Mouse (Mus musculus): ENCODE results near the gene Kbtbd12. TPM values are rescaled to one million over a fixed set of nuclear protein-coding genes. Genes with fewer than 3 reads are reported as not detected.

Kbtbd12 gene
- polyA plus RNA-seq, 1 experiment from 2014 or later: 39.1 TPM

DNA sequence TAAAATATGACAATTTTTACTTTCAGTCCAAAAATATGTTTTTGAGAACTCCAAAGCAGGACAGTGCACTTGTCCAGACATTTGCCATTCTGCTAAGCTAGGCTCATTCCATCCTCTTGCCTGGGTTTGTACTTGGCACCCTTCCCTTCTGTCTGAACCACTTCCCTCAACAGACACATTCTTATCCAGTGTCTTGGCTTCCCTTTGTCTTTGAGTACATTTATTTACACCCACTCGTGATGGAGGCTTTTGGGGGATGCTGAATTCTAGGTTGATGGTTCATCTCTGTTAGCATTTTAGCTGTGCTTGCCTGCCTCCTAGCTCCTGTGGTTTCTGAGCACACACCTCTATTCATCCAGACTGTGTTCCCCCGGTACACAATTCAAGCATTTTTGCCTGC lies 31.3 kb downstream of the Kbtbd12 start:
- H3K36me3 ChIP-seq (ENCODE audit: control insufficient read depth, insufficient read depth): no peaks in the 10 kb centered on the region
- no peak overlapping the region for H3K4me3 ChIP-seq (ENCODE audit: low read length)
- H3K4me1 ChIP-seq (ENCODE audit: control insufficient read depth, insufficient read depth, low read length): peaks cover 4% of the 10 kb centered on the region; the same call in 1 of the 2 replicates
- H3K9ac ChIP-seq (ENCODE audit: low read length): no peak overlapping the region
- no peak overlapping the region for H3K27ac ChIP-seq (ENCODE audit: low read length)
- H3K27me3 ChIP-seq (ENCODE audit: control insufficient read depth, insufficient read depth, low read length): no peaks in the 10 kb centered on the region
- H3K9me3 ChIP-seq (replicated peaks; ENCODE audit: control insufficient read depth, low read length): no peaks in the 10 kb centered on the region
- H3K4me2 ChIP-seq (ENCODE audit: low read depth, low read length): no peak overlapping the region
- no peak for ATAC-seq (replicated peaks; ENCODE audit: extremely low read depth, insufficient read depth, low FRiP score)
- 58% methylated on average over 2 of the region's 2 CpGs for WGBS

DNA sequence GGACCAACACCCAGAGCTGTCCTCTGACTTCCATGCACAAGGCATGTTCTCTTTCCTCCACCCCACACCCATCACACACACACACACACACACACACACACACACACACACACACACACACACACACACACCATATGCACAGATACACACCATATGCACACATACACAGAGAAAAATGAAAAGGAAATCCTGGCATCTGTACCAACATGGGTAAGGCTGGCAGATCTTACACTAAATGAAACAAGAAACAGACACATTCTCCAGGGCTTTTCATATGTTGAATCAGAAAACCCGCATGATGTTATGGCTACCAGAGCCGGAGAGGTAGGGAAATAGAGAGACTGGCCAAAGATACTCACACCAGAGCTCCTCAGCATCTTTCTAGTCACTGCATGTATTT lies 32.0 kb downstream of the Kbtbd12 start:
- Histone ChIP-seq H3K36me3 (ENCODE audit: control insufficient read depth, insufficient read depth) (no peaks in the 10 kb centered on the region), H3K9me3 (replicated peaks; ENCODE audit: control insufficient read depth, low read length) (no peaks in the 10 kb centered on the region)

DNA sequence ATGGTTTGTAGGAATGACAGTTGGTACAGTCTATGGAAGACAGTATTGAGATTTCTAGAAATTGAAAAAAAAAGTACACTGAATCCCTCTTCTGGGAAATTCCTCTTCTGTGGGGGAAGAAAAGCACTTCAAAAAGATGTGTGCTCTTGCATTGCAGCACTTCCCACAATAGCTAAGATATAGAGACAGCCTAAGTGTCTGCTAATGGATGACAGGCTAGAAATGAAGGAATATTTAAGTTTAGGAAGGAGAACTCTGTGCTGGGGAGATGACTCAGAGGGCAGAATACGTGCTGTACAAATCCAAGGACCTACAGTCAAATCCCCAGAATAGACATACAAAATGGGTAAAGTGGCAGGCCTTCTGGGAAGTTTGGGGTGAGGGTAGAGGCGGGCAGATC lies 32.5 kb downstream of the Kbtbd12 start:
- Histone ChIP-seq H3K9ac (ENCODE audit: low read length) (no peak overlapping the region), H3K4me1 (ENCODE audit: control insufficient read depth, insufficient read depth, low read length) (no peaks in the 10 kb centered on the region), H3K4me2 (ENCODE audit: low read depth, low read length) (no peak overlapping the region), H3K36me3 (ENCODE audit: control insufficient read depth, insufficient read depth) (no peaks in the 10 kb centered on the region), H3K9me3 (replicated peaks; ENCODE audit: control insufficient read depth, low read length) (no peaks in the 10 kb centered on the region), H3K4me3 (ENCODE audit: low read length) (no peak overlapping the region), H3K27ac (ENCODE audit: low read length) (no peak overlapping the region), H3K27me3 (ENCODE audit: control insufficient read depth, insufficient read depth, low read length) (no peaks in the 10 kb centered on the region)
- WGBS: 72% methylated on average over 2 of the region's 2 CpGs
- ATAC-seq (replicated peaks; ENCODE audit: extremely low read depth, insufficient read depth, low FRiP score): no peak

More for the DNA sequence above, 32.0 kb downstream of the Kbtbd12 start:
- Histone ChIP-seq H3K4me1 (ENCODE audit: control insufficient read depth, insufficient read depth, low read length) (peaks cover 4% of the 10 kb centered on the region; the same call in 1 of the 2 replicates), H3K27me3 (ENCODE audit: control insufficient read depth, insufficient read depth, low read length) (no peaks in the 10 kb centered on the region), H3K27ac (ENCODE audit: low read length) (no peak overlapping the region), H3K4me2 (ENCODE audit: low read depth, low read length) (no peak overlapping the region), H3K4me3 (ENCODE audit: low read length) (no peak overlapping the region), H3K9ac (ENCODE audit: low read length) (no peak overlapping the region)
- WGBS: 84% methylated on average over 2 of the region's 2 CpGs
- ATAC-seq (replicated peaks; ENCODE audit: extremely low read depth, insufficient read depth, low FRiP score): no peak

DNA sequence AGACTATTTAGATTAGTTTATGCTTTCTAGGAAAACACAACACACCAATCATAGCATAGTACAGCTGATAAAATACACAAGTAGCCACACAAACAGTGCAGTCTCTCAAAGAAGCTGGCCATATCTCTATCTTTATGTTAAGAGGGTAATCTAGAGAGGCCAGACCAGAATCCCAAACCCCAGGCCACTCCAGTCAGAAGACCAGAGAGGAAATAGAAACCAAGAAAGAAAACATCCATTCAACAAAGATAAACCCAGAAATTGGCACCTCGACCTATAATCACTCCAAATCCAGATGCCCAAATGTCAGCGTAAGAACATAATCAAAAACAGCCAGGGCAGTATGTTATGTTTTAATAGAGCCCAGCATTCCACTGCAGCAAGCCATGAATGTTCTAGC lies 41.6 kb downstream of the Kbtbd12 start:
- no peak for ATAC-seq (replicated peaks; ENCODE audit: extremely low read depth, insufficient read depth, low FRiP score)
- Histone ChIP-seq H3K27me3 (ENCODE audit: control insufficient read depth, insufficient read depth, low read length) (no peaks in the 10 kb centered on the region), H3K36me3 (ENCODE audit: control insufficient read depth, insufficient read depth) (0 out of 2 replicates have a peak, but pooled peaks cover 3% of the 10 kb centered on the region), H3K4me2 (ENCODE audit: low read depth, low read length) (no peak overlapping the region), H3K4me1 (ENCODE audit: control insufficient read depth, insufficient read depth, low read length) (no peaks in the 10 kb centered on the region), H3K9ac (ENCODE audit: low read length) (no peak overlapping the region), H3K27ac (ENCODE audit: low read length) (no peak overlapping the region), H3K4me3 (ENCODE audit: low read length) (no peak overlapping the region), H3K9me3 (replicated peaks; ENCODE audit: control insufficient read depth, low read length) (peaks cover 3% of the 10 kb centered on the region; the same call in 1 of the 2 replicates)
- WGBS: 53% methylated on average over 2 of the region's 2 CpGs

DNA sequence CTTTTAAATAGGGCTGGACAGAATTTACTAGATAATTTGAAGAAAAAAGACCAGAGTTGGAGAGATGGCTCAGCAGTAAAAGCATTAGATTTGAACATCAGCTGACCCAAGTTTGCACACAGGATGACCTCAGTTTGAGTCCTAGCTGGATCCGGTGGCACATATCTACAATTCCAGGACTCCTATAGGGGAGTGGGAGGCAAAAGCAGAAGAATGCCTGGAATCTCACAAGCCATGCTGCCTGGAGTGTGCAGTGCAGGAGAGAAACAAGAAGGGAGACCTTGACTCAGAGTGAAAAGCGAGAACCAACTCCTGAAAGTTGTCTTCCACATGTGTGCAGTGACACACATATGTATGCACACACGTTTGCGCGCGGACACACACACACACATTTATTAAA lies 45.4 kb downstream of the Kbtbd12 start:
- 70% methylated on average over 6 of the region's 6 CpGs for WGBS
- Histone ChIP-seq H3K9me3 (replicated peaks; ENCODE audit: control insufficient read depth, low read length) (no peaks in the 10 kb centered on the region), H3K4me3 (ENCODE audit: low read length) (no peak overlapping the region), H3K4me1 (ENCODE audit: control insufficient read depth, insufficient read depth, low read length) (peaks cover 5% of the 10 kb centered on the region), H3K27ac (ENCODE audit: low read length) (no peak overlapping the region), H3K27me3 (ENCODE audit: control insufficient read depth, insufficient read depth, low read length) (no peaks in the 10 kb centered on the region), H3K4me2 (ENCODE audit: low read depth, low read length) (no peak overlapping the region), H3K9ac (ENCODE audit: low read length) (no peak overlapping the region), H3K36me3 (ENCODE audit: control insufficient read depth, insufficient read depth) (no peaks in the 10 kb centered on the region)
- ATAC-seq (replicated peaks; ENCODE audit: extremely low read depth, insufficient read depth, low FRiP score): no peak

DNA sequence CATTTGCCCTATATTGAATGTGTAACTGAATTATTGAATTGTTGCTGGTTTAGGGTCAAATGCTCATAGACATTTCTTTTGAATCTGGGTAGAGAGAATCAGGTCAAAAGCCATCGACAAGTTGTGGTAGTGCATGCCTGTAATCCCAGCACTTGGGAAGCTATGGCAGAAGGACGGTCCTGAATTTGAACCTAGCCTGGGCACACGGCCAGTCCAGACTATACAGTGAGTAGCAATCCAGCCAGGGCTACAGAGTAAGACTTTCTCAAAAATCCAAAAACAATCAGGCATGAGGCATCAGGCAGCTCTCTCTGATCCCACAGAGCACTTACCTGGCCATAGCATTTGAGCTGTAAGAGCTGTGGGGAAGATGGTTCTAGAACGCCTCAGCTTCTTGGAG lies 47.5 kb downstream of the Kbtbd12 start:
- Histone ChIP-seq H3K4me1 (ENCODE audit: control insufficient read depth, insufficient read depth, low read length) (peaks cover 5% of the 10 kb centered on the region), H3K9ac (ENCODE audit: low read length) (no peak overlapping the region), H3K27me3 (ENCODE audit: control insufficient read depth, insufficient read depth, low read length) (no peaks in the 10 kb centered on the region), H3K27ac (ENCODE audit: low read length) (no peak overlapping the region), H3K4me3 (ENCODE audit: low read length) (no peak overlapping the region), H3K9me3 (replicated peaks; ENCODE audit: control insufficient read depth, low read length) (no peaks in the 10 kb centered on the region), H3K36me3 (ENCODE audit: control insufficient read depth, insufficient read depth) (no peaks in the 10 kb centered on the region), H3K4me2 (ENCODE audit: low read depth, low read length) (no peak overlapping the region)
- 77% methylated on average over 4 of the region's 4 CpGs for WGBS
- ATAC-seq (replicated peaks; ENCODE audit: extremely low read depth, insufficient read depth, low FRiP score): no peak

DNA sequence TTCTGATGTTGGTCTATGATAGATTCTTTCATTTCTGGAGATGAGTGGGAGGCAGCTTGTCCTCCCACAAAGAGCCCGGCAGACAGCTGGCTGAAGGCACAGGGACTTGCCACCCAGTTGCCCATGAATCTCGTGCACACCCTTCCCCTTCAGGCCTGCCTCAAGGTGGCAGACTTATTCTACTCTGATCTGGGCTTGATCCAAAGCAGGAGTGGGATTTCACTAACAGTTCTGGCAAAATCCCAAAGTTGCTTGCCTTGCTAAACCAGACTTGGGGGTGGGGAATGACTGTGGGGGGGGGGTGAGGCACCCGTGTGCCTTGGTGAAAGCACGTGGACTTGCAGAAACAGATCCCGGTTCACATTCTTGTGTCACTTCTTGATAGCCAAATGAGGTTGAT lies 48.2 kb downstream of the Kbtbd12 start:
- H3K4me1 ChIP-seq (ENCODE audit: control insufficient read depth, insufficient read depth, low read length): peaks cover 5% of the 10 kb centered on the region
- no peak overlapping the region for H3K4me2 ChIP-seq (ENCODE audit: low read depth, low read length)
- H3K27me3 ChIP-seq (ENCODE audit: control insufficient read depth, insufficient read depth, low read length): no peaks in the 10 kb centered on the region
- no peak for ATAC-seq (replicated peaks; ENCODE audit: extremely low read depth, insufficient read depth, low FRiP score)
- no peak overlapping the region for H3K27ac ChIP-seq (ENCODE audit: low read length)
- H3K36me3 ChIP-seq (ENCODE audit: control insufficient read depth, insufficient read depth): no peaks in the 10 kb centered on the region
- WGBS: 12% methylated on average over 5 of the region's 5 CpGs
- H3K4me3 ChIP-seq (ENCODE audit: low read length): no peak overlapping the region
- H3K9me3 ChIP-seq (replicated peaks; ENCODE audit: control insufficient read depth, low read length): no peaks in the 10 kb centered on the region
- no peak overlapping the region for H3K9ac ChIP-seq (ENCODE audit: low read length)

DNA sequence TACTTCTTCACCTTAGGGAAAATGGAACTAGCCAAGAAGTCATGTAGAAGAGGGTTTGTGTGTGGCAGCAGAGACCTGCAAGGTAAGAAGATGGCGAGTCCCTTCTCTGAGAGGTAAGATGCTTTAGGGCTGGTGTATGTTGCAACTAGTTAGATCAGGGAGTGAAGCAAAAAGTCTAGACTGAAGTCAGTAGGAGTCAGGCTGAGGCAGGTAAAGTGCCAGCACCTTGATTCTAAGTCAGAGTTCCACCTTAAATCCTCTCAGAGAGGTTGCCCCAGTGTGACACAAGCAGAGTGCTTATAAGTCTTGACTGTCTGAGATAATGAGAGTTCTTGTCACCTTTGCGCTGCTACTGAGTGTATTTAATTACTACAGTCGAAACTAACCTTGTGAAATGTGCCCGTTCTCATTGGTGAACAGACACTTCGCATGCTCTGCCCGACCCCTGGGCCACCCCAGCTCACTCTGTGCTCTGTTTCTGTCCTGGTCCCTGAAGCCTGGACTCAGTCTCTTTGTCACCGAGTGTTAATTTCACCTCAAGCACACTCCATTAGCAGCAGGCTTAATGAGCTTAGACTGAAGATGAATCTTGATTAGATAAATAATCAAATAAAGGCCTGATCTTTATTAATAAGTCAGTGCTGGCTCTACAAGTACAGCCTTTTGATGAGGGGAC lies 49.0 kb downstream of the Kbtbd12 start:
- no peak overlapping the region for H3K4me2 ChIP-seq (ENCODE audit: low read depth, low read length)
- H3K9me3 ChIP-seq (replicated peaks; ENCODE audit: control insufficient read depth, low read length): no peaks in the 10 kb centered on the region
- H3K4me3 ChIP-seq (ENCODE audit: low read length): no peak overlapping the region
- no peaks in the 10 kb centered on the region for H3K27me3 ChIP-seq (ENCODE audit: control insufficient read depth, insufficient read depth, low read length)
- H3K36me3 ChIP-seq (ENCODE audit: control insufficient read depth, insufficient read depth): no peaks in the 10 kb centered on the region
- ATAC-seq (replicated peaks; ENCODE audit: extremely low read depth, insufficient read depth, low FRiP score): no peak
- 72% methylated on average over 7 of the region's 7 CpGs for WGBS
- H3K27ac ChIP-seq (ENCODE audit: low read length): no peak overlapping the region
- H3K4me1 ChIP-seq (ENCODE audit: control insufficient read depth, insufficient read depth, low read length): peaks cover 5% of the 10 kb centered on the region
- H3K9ac ChIP-seq (ENCODE audit: low read length): no peak overlapping the region

DNA sequence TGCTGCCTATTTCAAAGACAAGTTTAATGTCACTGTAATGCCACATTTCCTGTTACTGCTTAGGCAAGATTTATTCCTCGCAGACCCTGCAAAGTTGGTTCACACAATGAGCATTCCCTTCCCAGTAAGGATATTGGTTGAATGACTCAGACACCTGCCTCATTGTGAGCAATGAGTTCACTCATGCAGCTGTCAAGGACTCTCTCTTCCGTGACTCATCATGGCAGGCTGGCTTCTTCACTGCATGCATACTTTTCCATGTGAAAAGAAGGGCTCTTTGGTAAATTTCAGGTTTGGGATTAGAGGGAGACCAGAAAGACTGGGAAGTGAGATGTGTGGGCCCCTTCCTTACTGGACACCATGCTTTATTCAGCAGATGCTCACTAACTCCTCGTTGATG lies 50.7 kb downstream of the Kbtbd12 start:
- no peak overlapping the region for H3K4me3 ChIP-seq (ENCODE audit: low read length)
- no peaks in the 10 kb centered on the region for H3K9me3 ChIP-seq (replicated peaks; ENCODE audit: control insufficient read depth, low read length)
- peaks cover 5% of the 10 kb centered on the region for H3K4me1 ChIP-seq (ENCODE audit: control insufficient read depth, insufficient read depth, low read length)
- no peak overlapping the region for H3K27ac ChIP-seq (ENCODE audit: low read length)
- WGBS: 76% methylated on average over 3 of the region's 3 CpGs
- H3K27me3 ChIP-seq (ENCODE audit: control insufficient read depth, insufficient read depth, low read length): no peaks in the 10 kb centered on the region
- no peak for ATAC-seq (replicated peaks; ENCODE audit: extremely low read depth, insufficient read depth, low FRiP score)
- H3K4me2 ChIP-seq (ENCODE audit: low read depth, low read length): no peak overlapping the region
- H3K9ac ChIP-seq (ENCODE audit: low read length): no peak overlapping the region
- H3K36me3 ChIP-seq (ENCODE audit: control insufficient read depth, insufficient read depth): no peaks in the 10 kb centered on the region
